Mouse (Mus musculus): ENCODE measurements around the gene Lrrc3.

GRCm38 (mm10) chr10:77916636-77917335 lies 14.4 kb upstream of the Lrrc3 start:
- no peak for TF ChIP-seq GATA1 (IDR thresholded peaks at IDR 0.05; ENCODE audit: low read length)
- no peak for TF ChIP-seq TAL1 (IDR thresholded peaks at IDR 0.05; ENCODE audit: low read length)

All from erythroblast, embryonic 14.5 days (primary cell).